Comparison of ENCODE assay signal across 8 mouse cellular contexts in genomic region chr11:5740965-5741627, GRCm38 (mm10). TPM values are rescaled to one million over a fixed set of nuclear protein-coding genes. Genes with fewer than 3 reads are reported as not detected.
DNase-seq lines count a peak whose midpoint lies in the region; ATAC-seq and TF ChIP-seq lines count a peak whose summit lies in the region.

No protein-coding gene starts in this region.

- TF ChIP-seq CTCF in bone marrow macrophage, adult 2 months (IDR thresholded peaks at IDR 0.05; ENCODE audit: low read depth, low read length) = no peak
- no peak for TF ChIP-seq CTCF in embryonic fibroblast, embryonic 13.5 days (IDR thresholded peaks at IDR 0.05; ENCODE audit: borderline replicate concordance, insufficient read depth, low read length)

- no peak for TF ChIP-seq POLR2A in bone marrow macrophage, adult 2 months (IDR thresholded peaks at IDR 0.05; ENCODE audit: borderline replicate concordance, low read depth, low read length)
- peak; percentile 78 for TF ChIP-seq POLR2A in embryonic fibroblast, embryonic 13.5 days (IDR thresholded peaks at IDR 0.05; ENCODE audit: low read depth, low read length)
- TF ChIP-seq POLR2A in myocyte (IDR thresholded peaks at IDR 0.05; ENCODE audit: insufficient read length, low read depth) = peak; percentile 97

- peak overlapping the region; percentile 82 for H3K4me2 ChIP-seq in heart, embryonic 11.5 days
- H3K4me2 ChIP-seq in kidney, embryonic 15.5 days = peak overlapping the region; percentile 92
- H3K4me2 ChIP-seq in liver, embryonic 11.5 days = peak overlapping the region; percentile 90
- peak overlapping the region; percentile 88 for H3K4me2 ChIP-seq in myocyte (ENCODE audit: low read depth)

- H3K79me2 ChIP-seq in myocyte (ENCODE audit: control insufficient read depth, insufficient read depth) = peaks cover 59% of the 10 kb centered on the region

- H3K27ac ChIP-seq in bone marrow macrophage, adult 2 months (ENCODE audit: insufficient read depth, low read depth, low read length) = peak overlapping the region; percentile 22; the same call in 1 of the 2 replicates
- peak overlapping the region; percentile 30; the same call in 1 of the 2 replicates for H3K27ac ChIP-seq in embryonic fibroblast, embryonic 13.5 days (ENCODE audit: insufficient read depth, low read length)
- peak overlapping the region; percentile 96 for H3K27ac ChIP-seq in heart, embryonic 11.5 days (ENCODE audit: low read depth, low read length)
- peak overlapping the region; percentile 90 for H3K27ac ChIP-seq in kidney, embryonic 15.5 days
- H3K27ac ChIP-seq in liver, embryonic 11.5 days (ENCODE audit: low read depth, low read length) = peak overlapping the region; percentile 87

- no peaks in the 10 kb centered on the region for H3K36me3 ChIP-seq in heart, embryonic 11.5 days (ENCODE audit: control insufficient read depth, insufficient read depth, low read length)
- no peaks in the 10 kb centered on the region for H3K36me3 ChIP-seq in kidney, embryonic 15.5 days
- no peaks in the 10 kb centered on the region for H3K36me3 ChIP-seq in liver, embryonic 11.5 days (ENCODE audit: control insufficient read depth, insufficient read depth, low read length)
- no peaks in the 10 kb centered on the region for H3K36me3 ChIP-seq in myocyte (ENCODE audit: control insufficient read depth, insufficient read depth)

- peak overlapping the region; percentile 78 for H3ac ChIP-seq in myocyte (ENCODE audit: control insufficient read depth, insufficient read length)

- peak; percentile 86 for DNase-seq in CD4-positive helper T cell, adult 2 months (ENCODE audit: low read depth, low spot score)
- DNase-seq in liver, embryonic 11.5 days (ENCODE audit: low spot score) = peak; percentile 80
- peak; percentile 84 to 85 for DNase-seq in spleen, postnatal 36 days (ENCODE audit: low spot score in 2 of 2)

- peak overlapping the region; percentile 78 for H3K4me3 ChIP-seq in bone marrow macrophage, adult 2 months (ENCODE audit: insufficient read depth, low read length)
- H3K4me3 ChIP-seq in embryonic fibroblast, embryonic 13.5 days (ENCODE audit: insufficient read depth, low read length) = peak overlapping the region; percentile 62
- peak overlapping the region; percentile 92 for H3K4me3 ChIP-seq in heart, embryonic 11.5 days (ENCODE audit: low read depth, low read length)
- peak overlapping the region; percentile 81 for H3K4me3 ChIP-seq in kidney, embryonic 15.5 days (replicated peaks)
- H3K4me3 ChIP-seq in liver, embryonic 11.5 days (ENCODE audit: low read depth, low read length) = peak overlapping the region; percentile 93
- peak overlapping the region; percentile 44 for H3K4me3 ChIP-seq in myocyte

- no peaks in the 10 kb centered on the region for H3K27me3 ChIP-seq in heart, embryonic 11.5 days (ENCODE audit: control insufficient read depth, insufficient read depth, low read length)
- no peaks in the 10 kb centered on the region for H3K27me3 ChIP-seq in kidney, embryonic 15.5 days
- H3K27me3 ChIP-seq in liver, embryonic 11.5 days (replicated peaks; ENCODE audit: control insufficient read depth, insufficient read depth, low read length) = no peaks in the 10 kb centered on the region
- H3K27me3 ChIP-seq in myocyte (ENCODE audit: control insufficient read depth, insufficient read depth, insufficient read length) = no peaks in the 10 kb centered on the region

- peaks cover 20% of the 10 kb centered on the region for H3K4me1 ChIP-seq in bone marrow macrophage, adult 2 months (ENCODE audit: control insufficient read depth, insufficient read depth, low read length)
- H3K4me1 ChIP-seq in embryonic fibroblast, embryonic 13.5 days (ENCODE audit: control insufficient read depth, insufficient read depth, low read length) = peaks cover 10% of the 10 kb centered on the region
- peaks cover 14% of the 10 kb centered on the region for H3K4me1 ChIP-seq in heart, embryonic 11.5 days (ENCODE audit: control insufficient read depth, insufficient read depth, low read length)
- H3K4me1 ChIP-seq in kidney, embryonic 15.5 days = peaks cover 17% of the 10 kb centered on the region
- 0 out of 2 replicates have a peak, but pooled peaks cover 3% of the 10 kb centered on the region for H3K4me1 ChIP-seq in liver, embryonic 11.5 days (replicated peaks; ENCODE audit: control insufficient read depth, insufficient read depth, low read length)

- peak; percentile 94 for ATAC-seq in heart, embryonic 11.5 days (replicated peaks; ENCODE audit: insufficient number of reproducible peaks, low FRiP score, low TSS enrichment)
- peak; percentile 95 for ATAC-seq in kidney, embryonic 15.5 days (replicated peaks; ENCODE audit: low FRiP score)
- peak; percentile 97 for ATAC-seq in liver, embryonic 11.5 days (replicated peaks; ENCODE audit: low FRiP score)

- under 1% methylated on average over 42 of the region's 50 CpGs for WGBS in heart, embryonic 11.5 days (ENCODE audit: insufficient replicate concordance)
- under 1% methylated on average over 49 of the region's 50 CpGs for WGBS in kidney, embryonic 15.5 days
- under 1% methylated on average over 39 of the region's 50 CpGs for WGBS in liver, embryonic 11.5 days

- H3K9me3 ChIP-seq in heart, embryonic 11.5 days (replicated peaks; ENCODE audit: control insufficient read depth, low read length) = no peaks in the 10 kb centered on the region
- H3K9me3 ChIP-seq in kidney, embryonic 15.5 days (replicated peaks) = no peaks in the 10 kb centered on the region
- no peaks in the 10 kb centered on the region for H3K9me3 ChIP-seq in liver, embryonic 11.5 days (ENCODE audit: control insufficient read depth, low read length)

- H3K9ac ChIP-seq in heart, embryonic 11.5 days (ENCODE audit: low read depth, low read length) = peak overlapping the region; percentile 97
- peak overlapping the region; percentile 95 for H3K9ac ChIP-seq in kidney, embryonic 15.5 days
- H3K9ac ChIP-seq in liver, embryonic 11.5 days (ENCODE audit: low read depth, low read length) = peak overlapping the region; percentile 98

TF ChIP-seq in myocyte, 11 proteins besides CTCF, POLR2A, EP300 and RAD21:
- no peak for TF ChIP-seq TCF12 (IDR thresholded peaks at IDR 0.05; ENCODE audit: insufficient read depth, poor library complexity, severe bottlenecking)
- no peak for TF ChIP-seq E2F4 (IDR thresholded peaks at IDR 0.05; ENCODE audit: insufficient read depth)
- no peak for TF ChIP-seq SRF (IDR thresholded peaks at IDR 0.05; ENCODE audit: control insufficient read depth, insufficient read length, low read depth)
- TF ChIP-seq USF1 (IDR thresholded peaks at IDR 0.05; ENCODE audit: low read depth) = no peak
- peak; percentile 91 for TF ChIP-seq POLR2AphosphoS2 (IDR thresholded peaks at IDR 0.05; ENCODE audit: insufficient read length, low read depth)
- no peak for TF ChIP-seq TCF3 (IDR thresholded peaks at IDR 0.05; ENCODE audit: insufficient read length, low read depth)
- TF ChIP-seq CEBPB (IDR thresholded peaks at IDR 0.05; ENCODE audit: insufficient read depth, poor library complexity, severe bottlenecking) = no peak
- TF ChIP-seq REST (IDR thresholded peaks at IDR 0.05; ENCODE audit: insufficient read depth, insufficient read length) = no peak
- TF ChIP-seq MYOG (IDR thresholded peaks at IDR 0.05; ENCODE audit: control insufficient read depth in 1 of 3, insufficient read depth in 1 of 3, insufficient read length in 2 of 3, low read depth in 2 of 3) = peak in 1 of 3 experiments; percentile 30
- TF ChIP-seq MAX (IDR thresholded peaks at IDR 0.05; ENCODE audit: low read depth) = no peak

RNA-seq across cellular contexts. Expression of gene Urgcp, which starts 21.1 kb away (rescaled TPM):
- 9.8 and 17.3 TPM in 2 replicates for polyA plus RNA-seq in bone marrow macrophage, adult 2 months (2012; ENCODE audit: insufficient read depth, insufficient read length, missing spikeins)
- polyA plus RNA-seq in embryonic fibroblast, embryonic 13.5 days (2011; ENCODE audit: insufficient read length, low read depth, missing spikeins) = 18.5 and 19.7 TPM in 2 replicates
- 14.2 and 18.7 TPM in 2 replicates for polyA plus RNA-seq in heart, embryonic 11.5 days (2014; fragmentation: Nextera tagmentation; extraction: Ambion mirVana)
- polyA plus RNA-seq in kidney, embryonic 15.5 days (2015; fragmentation: Nextera tagmentation; extraction: Ambion mirVana) = 22.3 and 23.3 TPM in 2 replicates
- 17.0 and 17.1 TPM in 2 replicates for polyA plus RNA-seq in liver, embryonic 11.5 days (2014; fragmentation: Nextera tagmentation; extraction: Ambion mirVana)
- 21.3 TPM for polyA plus RNA-seq in myocyte (2012; fragmentation: generic; extraction: Trizol)

RNA-seq across cellular contexts. Expression of gene Mrps24, which starts 25.6 kb away (rescaled TPM):
- 58.6 and 67.8 TPM in 2 replicates for polyA plus RNA-seq in bone marrow macrophage, adult 2 months (2012; ENCODE audit: insufficient read depth, insufficient read length, missing spikeins)
- polyA plus RNA-seq in embryonic fibroblast, embryonic 13.5 days (2011; ENCODE audit: insufficient read length, low read depth, missing spikeins) = 40.2 and 41.9 TPM in 2 replicates
- polyA plus RNA-seq in heart, embryonic 11.5 days (2014; fragmentation: Nextera tagmentation; extraction: Ambion mirVana) = 174 and 184 TPM in 2 replicates
- 192 and 202 TPM in 2 replicates for polyA plus RNA-seq in kidney, embryonic 15.5 days (2015; fragmentation: Nextera tagmentation; extraction: Ambion mirVana)
- 203 and 204 TPM in 2 replicates for polyA plus RNA-seq in liver, embryonic 11.5 days (2014; fragmentation: Nextera tagmentation; extraction: Ambion mirVana)
- 139 TPM for polyA plus RNA-seq in myocyte (2012; fragmentation: generic; extraction: Trizol)

RNA-seq across cellular contexts. Expression of gene Dbnl, which starts 47.2 kb away (rescaled TPM):
- 59.1 and 61.9 TPM in 2 replicates for polyA plus RNA-seq in bone marrow macrophage, adult 2 months (2012; ENCODE audit: insufficient read depth, insufficient read length, missing spikeins)
- 46.0 and 48.4 TPM in 2 replicates for polyA plus RNA-seq in embryonic fibroblast, embryonic 13.5 days (2011; ENCODE audit: insufficient read length, low read depth, missing spikeins)
- 88.3 and 90.3 TPM in 2 replicates for polyA plus RNA-seq in heart, embryonic 11.5 days (2014; fragmentation: Nextera tagmentation; extraction: Ambion mirVana)
- polyA plus RNA-seq in kidney, embryonic 15.5 days (2015; fragmentation: Nextera tagmentation; extraction: Ambion mirVana) = 112 and 116 TPM in 2 replicates
- polyA plus RNA-seq in liver, embryonic 11.5 days (2014; fragmentation: Nextera tagmentation; extraction: Ambion mirVana) = 104 and 110 TPM in 2 replicates
- 71.0 TPM for polyA plus RNA-seq in myocyte (2012; fragmentation: generic; extraction: Trizol)

Comparison
In these comparisons a context has a peak if more than half of its experiments do, and no peak if none do; other contexts are left out.
1. Peak in every context shown above with its lines: DNase-seq, ATAC-seq, H3K4me3 ChIP-seq and H3K27ac ChIP-seq.
2. H3K27ac ChIP-seq: peak in every context shown above with its lines; median percentile 96 in heart, embryonic 11.5 days; 90 in kidney, embryonic 15.5 days; 87 in liver, embryonic 11.5 days; 30 in embryonic fibroblast, embryonic 13.5 days; 22 in bone marrow macrophage, adult 2 months.